Mouse (Mus musculus) NIH3T3 (cell line): ENCODE measurements around the gene Rgl1.

ENCODE experiments used
- DNase-seq: peaks from one replicate; pipeline ENCODE4 v3.0.0-alpha.2; 2012; ENCODE audit warnings: low read depth

Gene Rgl1

GRCm38 (mm10) chr1:152584933-152585332 lies 181.2 kb downstream of the Rgl1 start:
- no peak for DNase-seq

- peak; percentile 72 for DNase-seq
Observed at GRCm38 (mm10) chr1:152581127-152581905, 184.8 kb downstream of the Rgl1 start.

DNA sequence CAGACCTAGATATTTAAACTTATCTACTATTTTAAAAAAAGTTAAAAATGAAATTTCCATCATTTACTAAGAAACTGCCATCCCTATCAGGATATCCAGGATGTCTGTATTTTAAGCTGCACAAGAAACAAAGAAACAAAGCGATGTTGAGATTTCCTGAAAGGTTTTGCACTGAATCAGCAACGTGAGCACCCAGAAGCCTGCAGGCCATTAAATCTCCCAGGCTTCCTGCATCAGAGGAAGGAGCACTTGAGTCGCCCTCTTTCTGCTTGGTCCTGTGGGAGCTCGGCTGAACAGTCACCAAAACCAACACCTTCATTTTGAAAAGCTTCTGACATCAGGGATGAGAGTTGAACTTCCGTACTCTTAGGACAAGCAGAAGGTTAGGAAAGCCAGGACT lies 187.2 kb downstream of the Rgl1 start:
- DNase-seq, result no peak

- DNase-seq, result no peak
Observed at GRCm38 (mm10) chr1:152578108-152578721, 187.9 kb downstream of the Rgl1 start.

DNA sequence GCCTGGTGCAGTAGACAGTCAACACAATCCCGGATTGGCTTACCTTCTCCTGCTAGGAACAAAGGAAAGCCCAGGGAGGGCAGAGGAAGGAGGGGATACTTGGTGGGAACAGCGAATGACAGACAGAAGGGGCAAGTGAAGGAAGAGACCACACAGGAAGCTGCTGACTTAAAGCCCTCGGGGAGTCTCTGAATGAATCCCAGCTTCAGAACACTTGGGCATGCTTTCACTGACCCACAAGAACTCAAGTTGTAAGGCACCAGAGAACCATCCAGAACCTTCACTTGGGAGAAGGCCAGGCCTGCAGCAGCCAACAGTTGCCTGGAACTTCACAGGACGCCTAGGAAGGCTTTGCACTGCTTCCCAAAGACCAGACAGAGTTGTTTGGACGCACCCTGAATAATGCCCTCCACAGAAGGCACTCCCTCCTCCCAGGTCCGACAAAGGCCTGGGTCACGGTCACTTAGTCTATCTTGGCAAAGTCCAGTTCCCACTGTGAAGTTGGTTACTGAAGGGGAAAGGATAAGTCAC lies 189.5 kb downstream of the Rgl1 start:
- DNase-seq, result no peak

- DNase-seq, result no peak
Observed at GRCm38 (mm10) chr1:152575096-152575495, 191.1 kb downstream of the Rgl1 start.

DNA sequence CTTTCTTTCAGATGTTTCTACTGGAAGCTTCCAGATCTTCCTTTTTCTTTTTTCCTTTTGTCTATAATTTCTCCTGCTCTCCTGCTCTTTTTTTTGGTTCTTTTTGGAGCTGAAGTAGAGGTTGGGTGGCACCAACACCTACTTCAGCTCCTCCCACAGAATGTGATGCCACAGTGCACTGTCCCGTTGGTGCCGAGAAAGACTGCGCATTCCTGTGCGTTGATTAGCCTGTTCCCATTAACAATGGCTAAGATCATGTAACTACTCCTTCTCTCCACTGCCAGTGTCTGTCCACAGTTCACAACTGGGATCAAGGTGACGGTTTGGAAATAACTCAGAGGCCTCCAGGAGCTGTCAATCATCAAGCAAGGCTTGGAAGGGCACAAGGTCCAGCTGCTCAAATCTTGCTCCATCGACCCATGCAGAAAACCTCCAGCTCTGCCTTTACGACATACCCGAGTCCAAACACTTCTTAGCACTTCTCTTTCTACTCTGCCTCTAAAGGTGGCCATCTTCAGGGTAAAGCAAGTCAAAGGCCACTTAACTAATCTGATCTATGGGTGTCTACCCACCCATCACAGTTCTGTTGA lies 192.6 kb downstream of the Rgl1 start:
- DNase-seq, result no peak

DNA sequence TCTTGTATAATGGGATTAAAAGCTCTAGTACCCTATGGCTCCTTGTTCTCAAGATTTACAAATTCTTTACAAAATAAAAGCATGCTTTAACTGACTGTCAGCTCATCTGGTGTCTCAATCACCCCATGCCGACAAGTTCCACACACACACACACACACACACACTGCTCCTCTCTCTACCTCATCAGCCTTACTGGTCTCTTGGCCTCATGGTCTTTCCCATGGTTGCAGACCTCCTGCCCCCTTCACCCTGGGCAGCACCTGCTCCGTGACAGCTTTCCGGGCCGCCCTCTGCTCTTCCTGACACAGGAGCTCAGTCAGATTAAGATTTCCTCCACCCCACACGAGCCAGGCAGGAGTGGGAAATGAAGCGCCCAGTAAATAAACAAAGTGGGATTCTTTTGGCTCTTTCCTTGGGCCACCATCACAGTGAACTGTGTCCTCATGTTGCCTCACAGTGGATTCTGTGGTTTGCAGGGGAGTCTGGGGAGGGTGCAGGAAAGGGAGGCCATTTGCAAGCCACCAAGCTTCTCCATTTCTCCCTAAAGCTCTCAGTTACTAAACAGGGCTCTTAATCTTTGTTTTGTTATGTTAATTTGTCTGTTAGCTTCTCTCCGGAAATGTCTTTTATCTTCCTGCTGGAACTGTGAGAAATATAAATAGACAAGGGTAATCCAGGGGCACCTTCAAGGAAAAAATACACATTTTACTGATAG lies 193.2 kb downstream of the Rgl1 start:
- DNase-seq, result no peak

- no peak for DNase-seq
Observed at GRCm38 (mm10) chr1:152571340-152571739, 194.8 kb downstream of the Rgl1 start.

- DNase-seq, result no peak
Observed at GRCm38 (mm10) chr1:152570681-152571080, 195.5 kb downstream of the Rgl1 start.

DNA sequence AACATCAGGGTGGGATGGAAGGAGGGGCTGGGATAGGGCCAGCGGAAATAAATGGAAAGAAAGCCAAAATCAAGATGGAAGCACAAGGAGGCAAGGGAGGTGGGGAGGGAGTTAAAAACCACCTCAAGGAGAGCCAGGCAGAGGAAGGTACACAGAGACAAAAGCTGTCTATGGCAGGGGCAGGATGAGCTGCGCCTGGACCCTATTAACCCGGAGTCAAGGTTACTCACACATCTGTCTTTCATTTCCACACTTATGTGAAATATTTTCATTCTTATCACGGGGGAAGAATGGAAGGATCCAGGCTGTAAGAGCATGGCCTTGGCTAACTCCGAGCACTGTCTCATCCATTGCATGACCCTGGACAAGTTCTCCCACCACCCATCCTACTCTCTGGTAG lies 202.9 kb downstream of the Rgl1 start:
- DNase-seq, result peak; percentile 34

- no peak for DNase-seq
Observed at GRCm38 (mm10) chr1:152562877-152563276, 203.3 kb downstream of the Rgl1 start.

- peak; percentile 63 for DNase-seq
Observed at GRCm38 (mm10) chr1:152560477-152560876, 205.7 kb downstream of the Rgl1 start.

- DNase-seq, result no peak
Observed at GRCm38 (mm10) chr1:152556576-152557281, 209.4 kb downstream of the Rgl1 start.

- peak; percentile 95 for DNase-seq
Observed at GRCm38 (mm10) chr1:152555944-152556573, 210.1 kb downstream of the Rgl1 start.

- DNase-seq, result no peak
Observed at GRCm38 (mm10) chr1:152553912-152554547, 212.1 kb downstream of the Rgl1 start.

DNA sequence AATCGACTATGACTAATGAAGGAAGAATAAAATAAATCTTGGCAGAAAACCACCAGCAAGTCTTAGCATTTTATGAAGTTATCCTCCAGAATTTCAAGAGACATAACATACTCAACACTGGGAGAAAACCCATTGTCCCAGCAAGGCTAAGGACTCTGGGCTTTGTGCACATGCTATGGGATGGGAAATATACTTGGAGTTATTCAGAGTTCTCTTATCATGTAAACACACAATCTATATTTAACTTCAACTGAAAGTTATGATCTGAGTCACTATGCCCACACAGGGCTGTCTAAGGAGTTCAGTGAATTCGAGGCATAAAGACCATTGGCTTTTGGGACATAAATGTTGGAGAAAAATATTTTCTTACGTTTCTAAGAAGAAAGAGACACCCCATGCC lies 215.2 kb downstream of the Rgl1 start:
- DNase-seq, result peak; percentile 70

DNA sequence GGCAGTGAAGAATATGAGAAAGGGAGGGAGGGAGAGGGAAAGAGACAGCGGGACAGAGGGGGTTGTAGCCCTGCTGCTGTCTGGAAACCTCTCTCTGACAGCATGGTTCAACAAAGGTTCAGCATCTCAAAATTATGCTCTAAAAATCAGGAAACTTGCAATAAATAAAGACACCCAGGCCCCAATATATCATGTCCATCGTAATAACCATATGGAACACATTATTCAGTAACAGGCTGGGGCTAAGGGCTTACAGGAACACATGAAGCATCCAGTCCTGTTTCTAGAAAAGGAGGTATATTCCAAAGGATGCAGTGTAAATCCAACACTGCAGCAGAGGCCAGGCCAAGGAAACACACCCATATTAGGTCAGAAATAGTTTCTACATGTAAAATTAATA lies 215.6 kb downstream of the Rgl1 start:
- DNase-seq, result peak; percentile 73

DNA sequence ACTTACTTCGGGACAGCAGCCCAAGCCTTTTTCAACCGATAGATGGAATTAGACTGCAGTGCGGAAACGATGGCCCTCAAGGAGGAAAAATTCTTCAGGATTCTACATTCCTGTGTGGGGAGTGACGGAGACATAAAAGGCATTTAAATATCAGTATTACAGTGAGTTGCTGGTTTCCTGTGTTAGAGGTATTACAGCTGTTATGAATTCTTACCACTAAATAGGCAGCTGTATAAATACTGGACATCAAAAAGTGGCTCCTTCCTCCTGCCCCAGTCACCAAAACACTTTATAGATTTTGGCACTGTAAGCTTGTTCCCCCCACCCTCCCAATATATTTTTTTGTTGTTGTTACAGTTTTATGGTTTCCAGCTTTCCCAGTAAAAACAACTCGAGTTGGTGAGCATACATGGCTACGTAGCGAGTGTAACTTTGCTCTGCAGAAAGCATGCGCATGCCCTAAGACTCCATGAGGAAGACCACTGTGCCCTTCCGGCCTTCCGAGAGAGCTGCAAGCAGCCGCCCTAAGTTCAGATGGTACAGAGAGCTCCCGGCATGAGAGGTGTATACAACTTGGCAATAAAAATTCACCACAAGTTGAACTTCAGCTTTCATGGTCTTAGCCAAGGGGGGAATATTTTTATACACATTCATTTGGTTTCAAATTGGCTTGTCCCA lies 217.0 kb downstream of the Rgl1 start:
- DNase-seq, result no peak
